Mouse (Mus musculus): ENCODE measurements around the gene Htr1a.

Gene Htr1a

DNA sequence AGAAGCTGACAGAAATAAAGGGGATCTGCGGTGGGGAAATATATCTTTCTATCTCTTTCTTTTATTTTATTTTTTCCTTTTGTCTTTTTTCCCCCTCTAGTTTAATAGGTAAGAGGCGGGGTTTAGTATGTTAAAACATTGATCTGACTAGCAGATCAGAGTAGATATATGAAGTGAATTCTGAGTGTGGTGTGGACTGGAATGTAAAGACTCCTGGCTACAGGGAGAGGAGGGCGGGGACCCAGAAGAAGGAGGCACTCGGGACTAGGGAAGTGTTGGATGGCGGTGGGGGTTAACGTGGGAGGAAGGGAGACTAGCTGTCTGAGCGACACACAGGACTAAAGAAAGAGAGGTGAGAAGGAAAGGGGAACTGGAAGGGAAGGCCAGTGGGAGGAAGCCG lies at the start of gene Htr1a:
Htr1a (plus strand) TSS at position 301 of the 400 bp plus-strand sequence.
- DNase-seq = no peak

- DNase-seq = no peak
Measured at GRCm38 (mm10) chr13:105411535-105412326, 31.7 kb upstream of the Htr1a start.

- DNase-seq = no peak
Measured at GRCm38 (mm10) chr13:105412327-105412722, 31.1 kb upstream of the Htr1a start.

DNA sequence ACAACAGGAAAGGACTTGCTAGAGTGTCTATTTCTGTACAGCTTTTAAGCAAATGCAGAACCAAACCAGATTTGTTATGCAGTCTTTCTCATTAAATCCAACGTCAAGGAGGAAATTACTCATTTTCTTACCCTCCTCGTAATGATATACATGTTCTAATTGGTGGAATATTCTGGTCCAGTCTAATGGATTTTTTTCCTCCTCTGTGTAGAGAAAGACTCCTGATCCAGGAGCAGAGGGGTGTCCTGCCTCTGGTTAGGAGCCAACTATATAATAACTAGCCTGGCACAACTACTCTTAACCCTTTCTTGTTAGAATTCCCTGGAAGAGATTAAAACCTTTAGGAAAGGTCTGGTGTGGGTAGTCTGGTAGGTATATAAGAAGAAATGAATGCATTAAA lies 10.3 kb upstream of the Htr1a start:
- no peak for DNase-seq

- DNase-seq = no peak
Measured at GRCm38 (mm10) chr13:105433630-105434029, 9.8 kb upstream of the Htr1a start.

GRCm38 (mm10) chr13:105442576-105442975 lies 863 bp upstream of the Htr1a start:
- DNase-seq = no peak

DNA sequence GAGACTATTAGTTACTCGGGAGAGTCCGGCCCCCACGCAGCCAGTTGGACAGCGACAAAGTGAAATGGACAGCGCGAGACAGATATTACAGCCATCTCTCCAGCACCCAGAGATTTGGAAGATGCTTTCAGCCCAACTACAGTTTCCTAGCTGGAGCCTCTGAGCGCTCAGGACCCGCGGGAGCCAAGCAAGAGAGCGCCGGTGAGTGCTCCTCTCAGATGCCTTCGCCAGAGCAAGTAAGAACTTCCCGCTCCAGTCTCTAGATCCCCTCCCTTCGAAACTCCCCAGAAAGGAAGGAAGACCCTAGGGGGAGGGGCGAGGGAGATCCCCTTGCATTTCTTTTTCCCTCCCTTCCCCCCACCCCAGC lies 415 bp downstream of the Htr1a start:
- no peak for DNase-seq

DNA sequence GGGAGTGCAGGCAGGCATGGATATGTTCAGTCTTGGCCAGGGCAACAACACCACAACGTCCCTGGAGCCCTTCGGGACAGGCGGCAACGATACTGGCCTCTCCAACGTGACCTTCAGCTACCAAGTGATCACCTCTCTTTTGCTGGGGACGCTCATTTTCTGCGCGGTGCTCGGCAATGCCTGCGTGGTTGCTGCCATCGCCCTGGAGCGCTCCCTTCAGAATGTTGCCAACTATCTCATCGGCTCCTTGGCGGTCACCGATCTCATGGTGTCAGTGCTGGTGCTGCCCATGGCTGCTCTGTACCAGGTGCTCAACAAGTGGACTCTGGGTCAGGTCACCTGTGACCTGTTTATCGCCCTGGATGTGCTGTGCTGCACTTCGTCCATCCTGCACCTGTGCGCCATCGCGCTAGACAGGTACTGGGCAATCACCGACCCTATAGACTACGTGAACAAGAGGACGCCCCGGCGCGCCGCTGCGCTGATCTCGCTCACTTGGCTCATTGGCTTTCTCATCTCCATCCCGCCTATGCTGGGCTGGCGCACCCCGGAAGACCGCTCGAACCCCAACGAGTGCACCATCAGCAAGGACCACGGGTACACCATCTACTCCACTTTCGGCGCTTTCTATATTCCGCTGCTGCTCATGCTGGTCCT lies 927 bp downstream of the Htr1a start:
- no peak for DNase-seq

- no peak for DNase-seq
Measured at GRCm38 (mm10) chr13:105444895-105445281, 1.4 kb downstream of the Htr1a start.

DNA sequence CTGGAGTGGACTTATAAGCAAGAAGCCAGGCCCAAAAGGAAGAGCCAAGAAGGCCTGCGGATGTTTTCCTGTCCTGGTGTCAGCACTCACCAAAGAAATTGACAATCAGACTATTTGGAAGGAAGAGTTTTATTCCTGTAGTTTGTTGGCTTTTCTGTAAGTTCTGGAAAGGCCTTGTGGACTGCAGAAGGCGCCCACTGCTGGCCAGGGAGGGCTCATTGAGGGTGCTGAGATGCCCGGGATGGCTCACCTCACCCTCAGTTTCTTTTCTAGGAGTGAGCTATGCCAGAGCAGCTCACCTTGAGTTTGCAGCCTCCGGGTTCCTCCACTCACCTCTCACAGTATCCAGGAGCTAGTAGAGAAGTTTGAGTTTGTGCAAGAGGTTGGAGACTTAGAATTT lies 2.8 kb downstream of the Htr1a start:
- DNase-seq = no peak

DNA sequence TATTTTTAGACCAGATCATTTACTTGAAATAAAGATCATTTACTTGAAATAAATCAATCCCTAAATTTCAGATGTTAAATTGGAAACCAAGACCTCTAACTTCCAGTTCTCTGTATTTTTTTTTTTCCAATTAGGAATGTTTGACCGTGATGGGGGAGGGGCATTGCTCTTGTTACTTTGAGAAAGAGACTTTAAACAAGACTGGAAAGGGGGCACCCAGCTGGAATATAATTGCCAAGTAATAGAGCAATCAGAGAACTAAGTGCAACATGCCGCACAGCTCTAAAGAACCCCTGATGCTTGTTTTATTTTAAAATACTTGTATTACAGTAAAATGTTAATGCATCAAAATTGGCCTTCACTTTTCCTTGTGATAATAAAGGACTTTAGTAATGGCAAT lies 4.3 kb downstream of the Htr1a start:
- no peak for DNase-seq

DNA sequence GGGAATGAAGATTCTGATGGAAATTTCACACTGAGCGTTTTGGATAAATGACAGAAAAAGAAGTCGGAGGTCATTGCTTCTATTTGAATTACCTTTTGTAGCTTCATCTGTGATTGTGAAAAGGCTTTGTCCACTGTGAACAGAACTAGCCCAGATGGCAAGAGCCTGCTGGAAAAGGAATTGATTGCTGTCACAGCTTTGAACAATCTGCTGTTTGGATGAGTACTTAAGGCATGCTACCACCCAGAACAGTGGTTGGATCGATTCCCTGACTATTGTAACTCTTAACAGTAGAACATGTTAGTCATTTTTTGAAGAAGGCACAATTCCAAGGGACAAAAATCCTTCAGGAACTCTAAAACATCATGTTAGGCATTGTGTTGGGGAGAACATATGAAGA lies 8.1 kb downstream of the Htr1a start:
- DNase-seq = no peak
